Mouse (Mus musculus) MEL (cell line): ENCODE measurements around the gene Atp1a1.

ENCODE experiments used
- EP300 ChIP-seq, 2 experiments: IDR thresholded peaks; 2 replicates each; pipeline ENCODE4 v1.6.1; 2011; ENCODE audit warnings: improper control_type of control experiment in 2 of 2, low read length in 2 of 2, low read depth in 1 of 2, mild to moderate bottlenecking in 1 of 2
- ETS1 ChIP-seq: IDR thresholded peaks from 2 replicates; pipeline ENCODE4 v1.6.1; 2012; ENCODE audit warnings: low read depth, mild to moderate bottlenecking, inconsistent platforms, low read length, improper control_type of control experiment, moderate library complexity
- GATA1 ChIP-seq: IDR thresholded peaks from 2 replicates; pipeline ENCODE4 v1.6.1; 2011; ENCODE audit warnings: low read depth, low read length, improper control_type of control experiment
- MAFK ChIP-seq: IDR thresholded peaks from 2 replicates; pipeline ENCODE4 v1.6.1; 2011; ENCODE audit warnings: low read depth, mild to moderate bottlenecking, low read length, improper control_type of control experiment, borderline replicate concordance
- MAX ChIP-seq: IDR thresholded peaks from 2 replicates; pipeline ENCODE4 v1.6.1; 2011; ENCODE audit warnings: low read length, improper control_type of control experiment
- POLR2A ChIP-seq, 2 experiments: IDR thresholded peaks; 2 replicates each; pipeline ENCODE4 v1.6.1; 2011 to 2012; ENCODE audit warnings: low read length in 2 of 2, mild to moderate bottlenecking in 2 of 2, control low read depth in 1 of 2, improper control_type of control experiment in 1 of 2, low read depth in 1 of 2, moderate library complexity in 1 of 2; ENCODE audit not compliant: control insufficient read depth in 1 of 2, insufficient read depth in 1 of 2, poor library complexity in 1 of 2

DNA sequence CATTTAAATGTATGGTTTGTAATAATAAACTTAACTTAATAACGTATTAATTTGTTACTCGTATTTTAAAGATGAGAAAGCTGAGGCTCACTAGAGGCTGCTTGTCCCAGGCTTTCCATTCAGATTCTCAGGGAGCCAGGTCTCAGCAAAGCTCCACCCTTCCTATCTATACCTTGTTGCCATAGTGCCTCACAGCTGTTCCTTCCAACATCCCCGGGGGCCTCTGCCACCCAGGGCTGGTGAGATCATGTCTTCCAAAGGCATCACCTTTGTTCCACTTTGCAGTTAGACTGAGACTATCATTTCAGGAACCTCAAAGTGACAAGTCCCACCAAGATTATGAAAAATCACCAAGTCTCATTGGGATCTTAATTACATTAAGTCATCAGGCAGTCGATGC, 63.9 kb downstream of the Atp1a1 start:
- TF ChIP-seq MAFK (no peak), MAX (no peak), ETS1 (no peak), POLR2A (IDR thresholded peaks at IDR 0.05; ENCODE audit: control insufficient read depth in 1 of 2, insufficient read depth in 1 of 2, low read depth in 1 of 2, low read length in 2 of 2, poor library complexity in 1 of 2) (no peak), GATA1 (no peak), EP300 (IDR thresholded peaks at IDR 0.05; ENCODE audit: low read depth in 1 of 2, low read length in 2 of 2) (no peak)
